Mouse (Mus musculus) kidney, adult 2 months (tissue): Measurements from ENCODE around the gene Irs1. TPM values are rescaled to one million over a fixed set of nuclear protein-coding genes. Genes with fewer than 3 reads are reported as not detected.
A peak's percentile ranks its signal among the peaks of the same experiment; 100 is the strongest.

Experiments used
- DNase-seq: peaks from one replicate; pipeline ENCODE4 v3.0.0; 2021
- H3K27ac ChIP-seq: fragments of 200-500 bp; 2 replicates; pipeline ENCODE4 v1.5.1; 2012; ENCODE audit warnings: low read depth, low read length, control low read depth, inconsistent platforms; ENCODE audit not compliant: insufficient read depth
- H3K27me3 ChIP-seq: fragments of 200-500 bp; replicated peaks from 2 replicates; pipeline ENCODE4 v1.6.1; 2012; ENCODE audit warnings: mild to moderate bottlenecking, moderate library complexity, low read length, inconsistent platforms; ENCODE audit not compliant: control insufficient read depth, insufficient read depth
- H3K36me3 ChIP-seq: fragments of 200-500 bp; 2 replicates; pipeline ENCODE4 v1.6.1; 2012; ENCODE audit warnings: mild to moderate bottlenecking, moderate library complexity, low read length, inconsistent platforms; ENCODE audit not compliant: control insufficient read depth, insufficient read depth
- H3K4me1 ChIP-seq: fragments of 200-500 bp; 2 replicates; pipeline ENCODE4 v1.6.1; 2011; ENCODE audit warnings: low read length; ENCODE audit not compliant: control insufficient read depth, insufficient read depth
- H3K4me3 ChIP-seq: fragments of 200-500 bp; 2 replicates; pipeline ENCODE4 v1.5.1; 2011; ENCODE audit warnings: mild to moderate bottlenecking, low read depth, low read length, control low read depth; ENCODE audit not compliant: insufficient read depth
- CTCF ChIP-seq: fragments of 200-500 bp; conservative IDR thresholded peaks from 2 replicates; pipeline ENCODE4 v1.5.1; 2011; ENCODE audit warnings: low read depth, mild to moderate bottlenecking, control low read depth, low read length, moderate library complexity, mixed read lengths; ENCODE audit not compliant: insufficient read depth, insufficient read length
- POLR2A ChIP-seq: fragments of 200-500 bp; IDR thresholded peaks from one replicate; pipeline ENCODE4 v1.6.1; 2011; ENCODE audit warnings: low read depth, low read length, control low read depth
- WGBS: fragments of 180-500 bp; shearing (Covaris S2); methylation state at CpG from one replicate; pipeline ENCODE4 v1.1.7; 2018; 5-methylcytosine and 5-hydroxymethylcytosine counted together
- polyA plus RNA-seq: library from polyadenylated mRNA; depleted of rRNA; stranded (reverse); fragments of >200 nt; gene quantifications from 2 replicates; pipeline ENCODE4 v1.2.3, GENCODE M21; 2012

The Irs1 gene
- polyA plus RNA-seq, 1 experiment = 7.1 TPM

- DNase-seq = peak; percentile 92
- under 1% methylated on average over 35 of the region's 35 CpGs for WGBS
Measured at GRCm38 (mm10) chr1:82282992-82283611, 8.1 kb downstream of the Irs1 start.

GRCm38 (mm10) chr1:82281823-82282222 lies 9.4 kb downstream of the Irs1 start:
- TF ChIP-seq CTCF (no peak), POLR2A (no peak)
- WGBS = 63% methylated on average over 6 of the region's 6 CpGs
- DNase-seq = peak; percentile 12
- Histone ChIP-seq H3K4me3 (no peak overlapping the region), H3K27me3 (no peaks in the 10 kb centered on the region), H3K4me1 (peaks cover 6% of the 10 kb centered on the region; the same call in 1 of the 2 replicates), H3K27ac (peak overlapping the region; percentile 51), H3K36me3 (no peaks in the 10 kb centered on the region)

More at GRCm38 (mm10) chr1:82282992-82283611, 8.1 kb downstream of the Irs1 start:
- peaks cover 6% of the 10 kb centered on the region; the same call in 1 of the 2 replicates for H3K4me1 ChIP-seq
- no peaks in the 10 kb centered on the region for H3K36me3 ChIP-seq
- H3K4me3 ChIP-seq = peak overlapping the region; percentile 56
- H3K27me3 ChIP-seq = no peaks in the 10 kb centered on the region
- H3K27ac ChIP-seq = peak overlapping the region; percentile 99
- TF ChIP-seq CTCF (no peak), POLR2A (peak; percentile 48)

- no peak for TF ChIP-seq POLR2A
- TF ChIP-seq CTCF = no peak
- Histone ChIP-seq H3K27me3 (no peaks in the 10 kb centered on the region), H3K4me3 (no peak overlapping the region), H3K4me1 (peaks cover 6% of the 10 kb centered on the region; the same call in 1 of the 2 replicates), H3K27ac (no peak overlapping the region), H3K36me3 (peaks cover 2% of the 10 kb centered on the region; the same call in 1 of the 2 replicates)
- no peak for DNase-seq
- WGBS = 76% methylated on average over 1 of the region's 1 CpGs
Measured at GRCm38 (mm10) chr1:82279768-82280167, 11.4 kb downstream of the Irs1 start.

GRCm38 (mm10) chr1:82274361-82274760 lies 16.9 kb downstream of the Irs1 start:
- peaks cover 2% of the 10 kb centered on the region; the same call in 1 of the 2 replicates for H3K36me3 ChIP-seq
- WGBS = 37% methylated on average over 1 of the region's 1 CpGs
- no peaks in the 10 kb centered on the region; the same call in 1 of the 2 replicates for H3K4me1 ChIP-seq
- H3K27ac ChIP-seq = no peak overlapping the region
- TF ChIP-seq CTCF (no peak), POLR2A (no peak)
- no peak for DNase-seq
- no peaks in the 10 kb centered on the region for H3K27me3 ChIP-seq
- H3K4me3 ChIP-seq = no peak overlapping the region

- no peak overlapping the region for H3K4me3 ChIP-seq
- peak overlapping the region; percentile 16; the same call in 1 of the 2 replicates for H3K27ac ChIP-seq
- peaks cover 2% of the 10 kb centered on the region; the same call in 1 of the 2 replicates for H3K36me3 ChIP-seq
- no peak for DNase-seq
- H3K27me3 ChIP-seq = no peaks in the 10 kb centered on the region
- WGBS = 48% methylated on average over 6 of the region's 6 CpGs
- H3K4me1 ChIP-seq = no peaks in the 10 kb centered on the region; the same call in 1 of the 2 replicates
- no peak for TF ChIP-seq POLR2A
- TF ChIP-seq CTCF = no peak
Measured at GRCm38 (mm10) chr1:82273529-82273928, 17.7 kb downstream of the Irs1 start.

- H3K27ac ChIP-seq = no peak overlapping the region
- H3K36me3 ChIP-seq = peaks cover 2% of the 10 kb centered on the region; the same call in 1 of the 2 replicates
- no peaks in the 10 kb centered on the region; the same call in 1 of the 2 replicates for H3K4me1 ChIP-seq
- no peak overlapping the region for H3K4me3 ChIP-seq
- TF ChIP-seq POLR2A (no peak), CTCF (no peak)
- no peaks in the 10 kb centered on the region for H3K27me3 ChIP-seq
- DNase-seq = no peak
- 88% methylated on average over 5 of the region's 5 CpGs for WGBS
Measured at GRCm38 (mm10) chr1:82272231-82272630, 19.0 kb downstream of the Irs1 start.

GRCm38 (mm10) chr1:82267547-82267946 lies 23.7 kb downstream of the Irs1 start:
- no peak overlapping the region for H3K27ac ChIP-seq
- TF ChIP-seq POLR2A (no peak), CTCF (no peak)
- no peaks in the 10 kb centered on the region for H3K4me1 ChIP-seq
- no peak overlapping the region for H3K4me3 ChIP-seq
- DNase-seq = no peak
- H3K27me3 ChIP-seq = no peaks in the 10 kb centered on the region
- H3K36me3 ChIP-seq = no peaks in the 10 kb centered on the region
- WGBS = 55% methylated on average over 4 of the region's 4 CpGs
